Mouse (Mus musculus): ENCODE measurements at regions not wholly inside any gene's neighbourhood (a gene's known extent, or its start where the extent isn't known, plus 50 kb on each side); places are given as distances from the start of the nearest gene placed in this dataset.

DNA sequence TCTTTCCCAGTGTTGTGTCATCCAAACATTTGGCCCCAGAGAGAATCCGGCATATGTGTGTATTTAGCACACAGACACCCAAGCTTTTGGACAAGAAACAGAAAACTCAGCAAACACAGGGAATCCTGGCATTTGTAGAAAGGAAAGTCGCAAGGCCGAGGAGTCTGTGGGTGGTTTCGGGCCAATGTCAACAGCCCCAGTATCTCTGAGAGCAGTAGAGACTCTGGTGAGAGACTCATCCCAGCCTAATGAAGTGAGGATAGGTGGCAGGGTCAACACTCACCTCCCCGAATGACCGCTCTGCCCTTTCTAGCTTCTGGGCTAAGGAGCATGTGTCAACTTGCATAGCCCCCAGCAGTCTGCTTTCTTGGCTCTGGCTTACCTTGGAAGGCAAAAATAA lies 52.9 kb upstream of the Fam180a start:
- no peaks in the 10 kb centered on the region for H3K9me3 ChIP-seq
- H3K9ac ChIP-seq, result no peak overlapping the region
- peaks cover 11% of the 10 kb centered on the region; the same call in 1 of the 2 replicates for H3K4me1 ChIP-seq
- H3K27ac ChIP-seq (replicated peaks), result no peak overlapping the region
- no peaks in the 10 kb centered on the region for H3K36me3 ChIP-seq
- no peak overlapping the region for H3K4me3 ChIP-seq
- WGBS, result 76% methylated on average over 6 of the region's 6 CpGs
- H3K27me3 ChIP-seq (replicated peaks), result no peaks in the 10 kb centered on the region
- H3K4me2 ChIP-seq, result no peak overlapping the region
- no peak for ATAC-seq (ENCODE audit: extremely low read depth, insufficient number of reproducible peaks, low FRiP score, low TSS enrichment)

DNA sequence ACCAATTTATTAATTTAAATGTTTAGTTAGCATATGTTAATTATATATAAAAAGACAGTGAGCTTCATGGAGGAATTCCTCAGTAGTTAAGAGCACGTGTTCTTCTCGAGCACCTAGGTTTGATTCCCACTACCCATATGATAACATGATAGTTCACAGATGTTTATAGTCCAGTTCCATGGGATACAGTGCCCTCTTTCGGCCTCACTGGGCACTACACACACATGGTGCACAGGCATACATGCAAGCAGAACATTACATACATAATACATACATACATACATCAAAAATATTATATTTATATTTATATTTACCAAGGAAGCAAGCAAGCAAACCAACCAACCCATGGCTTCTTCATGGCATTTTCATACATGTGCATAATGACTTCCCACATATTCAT lies 51.6 kb upstream of the Fam180a start:
- Histone ChIP-seq H3K27me3 (replicated peaks) (no peaks in the 10 kb centered on the region), H3K9ac (no peak overlapping the region), H3K4me3 (no peak overlapping the region), H3K4me1 (peaks cover 11% of the 10 kb centered on the region; the same call in 1 of the 2 replicates), H3K27ac (replicated peaks) (no peak overlapping the region), H3K9me3 (no peaks in the 10 kb centered on the region), H3K4me2 (no peak overlapping the region), H3K36me3 (no peaks in the 10 kb centered on the region)
- no peak for ATAC-seq (ENCODE audit: extremely low read depth, insufficient number of reproducible peaks, low FRiP score, low TSS enrichment)
- 82% methylated on average over 3 of the region's 3 CpGs for WGBS

DNA sequence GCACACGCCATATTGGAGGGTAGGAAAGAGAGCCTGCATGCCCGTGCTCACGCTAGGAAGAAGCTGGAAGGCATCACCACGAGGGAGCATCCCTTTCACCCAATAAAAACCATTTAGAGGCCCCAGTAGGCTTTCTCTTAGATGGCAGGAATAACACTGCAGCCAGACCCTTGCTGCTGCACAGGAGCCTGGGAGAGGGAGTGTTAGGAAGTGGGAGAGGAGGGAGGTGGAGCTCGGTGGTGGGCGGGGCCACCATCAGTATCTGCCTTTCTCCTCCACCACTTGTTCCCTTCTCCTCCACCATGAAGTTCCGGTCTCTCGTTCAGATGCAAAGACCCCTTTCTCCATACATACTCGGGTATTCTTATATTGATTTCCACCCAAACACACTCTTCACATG lies 50.6 kb upstream of the Fam180a start:
- no peak for ATAC-seq (ENCODE audit: extremely low read depth, insufficient number of reproducible peaks, low FRiP score, low TSS enrichment)
- H3K27me3 ChIP-seq (replicated peaks), result no peaks in the 10 kb centered on the region
- 75% methylated on average over 9 of the region's 9 CpGs for WGBS
- no peak overlapping the region for H3K4me2 ChIP-seq
- H3K9me3 ChIP-seq, result no peaks in the 10 kb centered on the region
- H3K4me3 ChIP-seq, result no peak overlapping the region
- no peaks in the 10 kb centered on the region for H3K36me3 ChIP-seq
- H3K4me1 ChIP-seq, result peaks cover 11% of the 10 kb centered on the region; the same call in 1 of the 2 replicates
- H3K27ac ChIP-seq (replicated peaks), result no peak overlapping the region
- no peak overlapping the region for H3K9ac ChIP-seq
